Comparison of ENCODE assay signal across 8 mouse cellular contexts in the genomic region with DNA sequence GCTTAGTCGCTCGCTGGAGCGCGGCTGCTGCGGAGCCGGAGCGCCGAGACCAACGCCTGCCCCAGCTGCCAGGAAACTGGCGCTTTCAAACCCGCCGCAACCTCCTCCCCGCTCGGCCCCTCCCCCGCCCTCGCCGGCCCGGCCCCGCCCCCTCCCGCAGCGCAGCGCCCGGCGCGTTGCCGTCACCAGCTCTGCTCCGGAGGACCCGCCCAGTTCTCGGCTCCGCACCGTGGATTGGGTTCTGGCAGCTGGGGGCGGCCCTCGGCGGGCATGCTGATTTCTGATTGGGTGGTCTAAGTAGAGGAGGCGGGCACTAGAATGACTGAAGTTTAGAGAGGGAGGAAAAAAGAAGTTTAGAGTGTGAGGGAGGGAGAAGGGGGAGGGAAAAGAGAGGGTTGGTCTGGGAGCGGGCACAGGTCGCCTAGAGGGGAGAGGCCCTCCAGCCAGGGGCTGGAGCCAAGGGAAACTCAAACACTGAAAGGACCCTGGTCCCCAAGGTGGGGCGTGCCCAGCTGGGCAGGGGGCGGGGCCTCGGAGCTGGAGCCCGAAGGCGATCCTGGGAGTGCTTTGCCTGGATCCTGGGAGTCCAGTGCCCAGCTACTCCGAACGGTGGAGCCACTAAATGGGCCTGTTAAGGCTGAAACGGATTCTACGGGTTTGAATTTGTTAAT. TPM values are rescaled to one million over a fixed set of nuclear protein-coding genes. Genes with fewer than 3 reads are reported as not detected.
DNase-seq lines count a peak whose midpoint lies in the region; ATAC-seq lines count a peak whose summit lies in the region.

A gene (minus strand): TSS at position 80 of the 671 bp plus-strand sequence.

- H3K27ac ChIP-seq in hindbrain, embryonic 14.5 days: peak within 1 kb of the TSS; percentile 97

- peak within 1 kb of the TSS; percentile 90 for H3K9ac ChIP-seq in hindbrain, embryonic 14.5 days

- peaks cover 17% of the 10 kb centered on the region for H3K4me1 ChIP-seq in hindbrain, embryonic 14.5 days (replicated peaks; ENCODE audit: control insufficient read depth, insufficient read depth, low read length)

- WGBS in hindbrain, embryonic 14.5 days: under 1% methylated on average over 46 of the region's 46 CpGs

- peak; percentile 98 for DNase-seq in R1 (ENCODE audit: low read depth, low spot score)
- peak; percentile 97 to 98 for DNase-seq in cerebellum, postnatal 25 days
- DNase-seq in frontal cortex, postnatal 25 days (ENCODE audit: low spot score in 2 of 2): peak; percentile 78 to 95
- peak; percentile 95 for DNase-seq in hindbrain, embryonic 14.5 days (ENCODE audit: low spot score)
- peak; percentile 95 to 96 for DNase-seq in layer of hippocampus, postnatal 36 days
- peak; percentile 98 for DNase-seq in lung, postnatal 36 days
- DNase-seq in retina, postnatal 1 day: peak; percentile 99
- DNase-seq in urinary bladder, adult 18-20 months (ENCODE audit: low spot score in 2 of 2): peak; percentile 86 to 97

- H3K4me2 ChIP-seq in hindbrain, embryonic 14.5 days (replicated peaks): peak within 1 kb of the TSS; percentile 79

- peak; percentile 99 for ATAC-seq in hindbrain, embryonic 14.5 days (ENCODE audit: low FRiP score)

- no peaks in the 10 kb centered on the region for H3K36me3 ChIP-seq in hindbrain, embryonic 14.5 days (replicated peaks; ENCODE audit: control insufficient read depth, insufficient read depth)

- H3K4me3 ChIP-seq in hindbrain, embryonic 14.5 days (replicated peaks; ENCODE audit: low read length): peak within 1 kb of the TSS; percentile 87

- H3K27me3 ChIP-seq in hindbrain, embryonic 14.5 days (ENCODE audit: control insufficient read depth, insufficient read depth, low read length): no peaks in the 10 kb centered on the region

- no peaks in the 10 kb centered on the region for H3K9me3 ChIP-seq in hindbrain, embryonic 14.5 days (ENCODE audit: control insufficient read depth, low read length)

RNA-seq across cellular contexts. Expression of the gene that starts here (rescaled TPM):
- 6.8 and 7.1 TPM in 2 replicates for polyA plus RNA-seq in hindbrain, embryonic 14.5 days (2014; fragmentation: Nextera tagmentation; extraction: Ambion mirVana)
- total RNA-seq in layer of hippocampus, postnatal 36 days (2021): 10 to 100 TPM; 30.7 to 31.5 TPM

Comparison
In these comparisons a context has a peak if more than half of its experiments do, and no peak if none do; other contexts are left out.
1. Peak in every context shown above with its lines: DNase-seq, ATAC-seq, H3K4me3 ChIP-seq and H3K27ac ChIP-seq.